Mouse (Mus musculus) embryonic stem cell, embryonic (primary cell): Measurements from ENCODE around the gene Arhgap10.

Experiments used
- CTCF ChIA-PET, 4 experiments: fragments of 300-600 bp in 2 of 4; fragments of 350-600 bp in 2 of 4; sonication (Branson Sonifier 250); formaldehyde crosslinking; loops; one replicate each; lab custom pipeline; 2022; ENCODE audit warnings: inconsistent platforms in 2 of 4; lab: Charles Lee
- POLR2A ChIA-PET, 4 experiments: fragments of 300-600 bp in 2 of 4; fragments of 350-600 bp in 2 of 4; sonication (Branson Sonifier 250); formaldehyde crosslinking; loops; one replicate each; lab custom pipeline; 2022; ENCODE audit warnings: antibody characterized with exemption in 4 of 4, inconsistent platforms in 1 of 4; lab: Charles Lee

Arhgap10 gene

DNA sequence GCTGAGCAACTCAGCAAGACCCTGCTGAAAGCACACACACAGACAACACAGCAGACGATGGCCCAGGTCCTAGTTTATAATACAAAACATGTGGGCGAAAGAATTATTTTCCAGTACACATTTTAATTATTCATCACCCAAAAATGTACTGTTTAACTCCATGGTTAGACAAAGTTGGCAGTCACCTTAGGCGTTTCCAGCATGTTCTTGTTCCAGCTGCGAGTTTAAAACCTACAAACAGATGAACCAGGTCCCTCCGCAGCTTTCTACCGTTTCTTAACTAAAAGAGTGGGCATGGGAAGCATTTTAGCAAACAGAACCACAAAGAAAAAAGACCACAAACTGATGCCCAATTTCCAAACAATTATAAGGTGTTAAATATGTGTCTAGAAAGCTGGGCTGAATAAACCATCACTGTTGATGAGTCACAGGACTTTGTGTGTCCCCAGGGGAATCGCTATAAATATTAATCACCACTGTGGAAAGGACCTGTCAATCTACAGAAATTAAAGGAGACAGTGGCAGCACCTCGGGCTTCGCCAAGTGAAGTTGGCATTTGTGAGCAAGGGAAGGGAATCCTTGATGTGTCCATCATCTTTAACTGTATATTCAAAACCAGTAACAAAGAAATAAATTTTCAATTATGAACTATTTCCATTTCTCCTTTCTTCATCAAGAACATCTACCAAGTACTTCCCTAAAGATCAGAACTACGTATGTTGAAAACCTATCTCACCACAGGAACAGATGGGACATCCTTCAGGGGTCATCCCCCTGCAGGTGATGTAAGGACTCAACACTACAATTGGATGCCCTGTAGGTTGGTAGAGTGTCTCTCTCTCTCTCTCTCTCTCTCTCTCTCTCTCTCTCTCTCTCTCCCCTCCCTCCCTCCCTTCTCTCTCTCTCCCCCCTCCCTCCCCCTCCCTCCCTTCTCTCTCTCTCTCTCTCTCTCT lies 23.1 kb downstream of the Arhgap10 start:
- CTCF ChIA-PET = no interaction called here
- POLR2A ChIA-PET = interaction anchor here in 1 of 4 experiments (0.7 to 1.5 kb wide), 3 partner anchors 10 to 18 kb away, joined by 3 to 4 read pairs (median 3); no protein-coding TSS in a partner anchor

DNA sequence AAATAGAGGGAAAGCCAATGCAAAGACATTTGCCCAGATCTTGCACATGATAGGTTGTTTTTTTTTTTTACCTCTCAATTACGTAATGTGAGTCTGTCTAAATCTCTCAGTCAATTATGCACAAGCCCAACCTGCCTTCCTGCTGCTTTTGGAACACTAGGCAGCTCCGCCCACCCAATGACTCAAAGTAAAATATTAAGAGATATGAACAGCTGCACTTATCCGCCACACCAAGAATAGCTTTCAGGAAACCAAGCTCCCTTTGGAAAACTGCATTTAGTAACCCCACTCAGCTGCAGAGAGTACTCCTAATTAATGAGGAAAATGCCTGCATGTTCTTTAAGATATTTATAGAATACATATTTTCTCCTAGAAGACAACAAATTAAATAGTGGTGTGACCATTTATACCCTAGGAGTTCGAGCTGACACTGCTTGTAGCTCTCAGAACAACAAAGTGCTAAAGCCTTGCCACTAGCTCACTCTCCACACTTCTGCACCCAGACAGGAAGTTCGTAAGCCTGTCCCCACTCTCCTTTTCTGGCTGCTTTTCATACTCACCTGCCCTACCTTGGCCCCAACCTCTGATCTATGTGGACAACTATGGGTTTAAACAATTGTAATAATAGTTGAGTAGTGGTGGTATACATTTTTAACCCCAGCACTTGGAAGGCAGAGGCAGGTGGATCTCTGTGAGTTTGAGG lies 25.2 kb downstream of the Arhgap10 start:
- ChIA-PET CTCF (interaction anchor here in 1 of 4 experiments (0.9 kb wide), 1 partner anchor 113 kb away, joined by 3 read pairs; no protein-coding TSS in a partner anchor), POLR2A (interaction anchor here in 2 of 4 experiments (0.7 to 1.2 kb wide), 2 partner anchors 9 to 28 kb away, joined by 3 read pairs; no protein-coding TSS in a partner anchor)

DNA sequence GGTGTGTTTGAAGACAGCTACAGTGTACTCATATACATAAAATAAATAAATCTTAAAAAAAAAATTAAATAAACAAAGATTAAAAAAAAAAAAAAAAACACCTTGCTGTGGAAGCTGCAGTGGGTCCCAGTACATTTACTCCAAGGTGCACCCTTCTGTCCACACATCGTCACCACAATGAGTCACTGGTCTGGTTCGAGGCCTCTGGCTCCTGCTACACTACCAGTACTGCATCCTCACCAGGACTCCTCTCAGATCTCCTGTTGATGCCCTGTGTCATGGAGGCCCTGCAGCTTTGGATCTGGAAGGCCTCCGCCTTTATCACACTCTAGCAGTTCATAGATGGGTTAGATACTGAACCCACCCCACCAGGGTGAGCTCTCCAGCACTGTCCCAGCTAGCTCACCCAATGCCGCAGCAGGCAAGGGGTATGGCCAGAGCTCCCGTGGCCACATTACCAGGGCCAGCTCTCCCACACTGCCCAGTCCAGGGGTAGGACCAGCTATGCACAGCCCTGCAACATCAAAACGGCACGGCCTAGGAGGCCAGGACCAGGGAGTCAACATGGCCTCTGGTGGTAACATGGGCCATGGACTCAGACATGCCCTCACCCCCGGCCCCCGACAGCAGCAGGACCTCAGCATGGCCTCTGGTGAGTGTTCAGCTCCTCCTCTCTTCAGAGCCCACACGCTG lies 26.4 kb downstream of the Arhgap10 start:
- POLR2A ChIA-PET = interaction anchor here in 1 of 4 experiments (1.2 kb wide), 1 partner anchor 29 kb away, joined by 3 read pairs; no protein-coding TSS in a partner anchor
- CTCF ChIA-PET = interaction anchor here in 2 of 4 experiments (0.6 kb wide), 2 partner anchors 759 to 1207 kb away, joined by 4 to 6 read pairs; no protein-coding TSS in a partner anchor

DNA sequence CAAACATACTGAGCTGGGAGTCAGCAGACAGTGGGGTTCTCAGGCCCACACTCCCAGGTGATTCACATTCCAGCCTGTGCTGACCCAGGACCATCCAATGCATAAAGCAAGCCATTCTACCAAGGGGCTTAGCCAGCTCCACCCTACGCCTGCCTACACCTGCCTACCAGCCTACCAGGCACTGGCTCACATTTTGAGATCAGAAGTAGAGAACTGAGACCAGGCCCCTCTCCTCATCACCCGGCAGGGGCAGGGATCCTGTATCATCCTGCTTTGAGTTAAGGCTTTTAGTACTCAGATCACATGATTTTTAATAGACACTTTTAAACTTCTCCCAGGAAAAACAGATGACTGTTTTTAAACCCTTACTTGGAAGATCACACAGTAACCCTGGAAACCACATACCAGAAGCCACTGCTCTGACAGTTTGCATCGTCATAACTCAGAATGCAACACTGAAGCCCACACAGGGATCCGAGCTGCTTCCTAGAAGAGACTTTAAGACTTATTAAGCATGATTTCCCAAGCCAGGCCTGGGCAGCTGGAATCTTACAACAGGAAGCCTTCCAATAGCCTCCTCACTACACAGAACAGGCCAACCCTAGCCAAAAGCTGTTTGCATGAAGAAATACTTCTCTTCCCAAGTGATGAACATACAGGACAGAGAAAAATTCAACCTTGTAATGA lies 27.5 kb downstream of the Arhgap10 start:
- POLR2A ChIA-PET = interaction anchor here in 2 of 4 experiments (1.0 to 1.5 kb wide), 3 partner anchors 11 to 27 kb away, joined by 3 to 5 read pairs (median 3); partner anchors contain the start of gene Arhgap10 (in 1 of the 2)

DNA sequence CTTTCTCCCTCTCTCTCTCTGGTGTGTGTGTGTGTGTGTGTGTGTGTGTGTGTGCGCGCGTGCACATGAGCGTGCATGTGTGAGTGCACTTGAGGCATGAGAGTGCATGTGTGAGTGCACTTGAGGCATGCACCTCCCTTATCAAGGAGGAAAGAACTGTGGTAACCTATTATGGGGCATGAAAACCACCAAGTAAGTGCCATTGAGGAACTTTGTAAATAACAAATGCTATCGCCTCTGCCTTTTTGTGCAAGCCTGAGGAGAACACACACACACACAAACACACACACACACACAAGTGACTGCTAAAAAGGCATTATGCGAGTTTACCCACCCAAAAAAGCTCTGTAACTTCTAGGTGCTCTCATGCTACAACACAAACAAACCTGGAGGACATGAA lies 28.5 kb downstream of the Arhgap10 start:
- ChIA-PET POLR2A (interaction anchor here in 2 of 4 experiments (1.3 to 1.5 kb wide), 2 partner anchors 11 to 28 kb away, joined by 3 to 5 read pairs; partner anchors contain the start of gene Arhgap10 (in 1 of the 2)), CTCF (interaction anchor here in 1 of 4 experiments (0.6 kb wide), 1 partner anchor 111 kb away, joined by 3 read pairs; no protein-coding TSS in a partner anchor)

More for the DNA sequence above, 27.5 kb downstream of the Arhgap10 start:
- CTCF ChIA-PET = interaction anchor here in 1 of 4 experiments (0.6 to 0.7 kb wide), 2 partner anchors 383 to 760 kb away, joined by 3 to 6 read pairs; no protein-coding TSS in a partner anchor

DNA sequence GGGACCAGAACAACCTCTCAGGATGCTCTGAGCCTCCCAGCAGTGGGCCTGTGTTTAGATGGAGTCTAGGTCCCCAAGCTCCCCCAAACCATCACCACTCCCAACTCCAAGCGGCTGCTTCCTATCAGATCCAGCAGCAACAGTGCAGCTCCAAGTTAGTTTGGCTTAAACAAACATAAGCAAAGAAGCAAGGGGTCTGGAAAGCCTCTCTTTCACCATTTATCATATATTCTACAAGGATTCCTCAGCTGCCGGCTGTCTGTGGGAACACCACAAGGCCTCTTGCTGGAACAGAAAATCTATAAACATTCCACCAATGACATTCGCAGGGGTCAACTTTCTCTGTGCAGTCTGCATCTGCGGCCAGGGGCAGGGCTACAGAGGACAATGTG lies 29.5 kb downstream of the Arhgap10 start:
- CTCF ChIA-PET = no interaction called here
- POLR2A ChIA-PET = interaction anchor here in 2 of 4 experiments (0.6 to 1.3 kb wide), 2 partner anchors 22 to 96 kb away, joined by 3 to 4 read pairs; no protein-coding TSS in a partner anchor

DNA sequence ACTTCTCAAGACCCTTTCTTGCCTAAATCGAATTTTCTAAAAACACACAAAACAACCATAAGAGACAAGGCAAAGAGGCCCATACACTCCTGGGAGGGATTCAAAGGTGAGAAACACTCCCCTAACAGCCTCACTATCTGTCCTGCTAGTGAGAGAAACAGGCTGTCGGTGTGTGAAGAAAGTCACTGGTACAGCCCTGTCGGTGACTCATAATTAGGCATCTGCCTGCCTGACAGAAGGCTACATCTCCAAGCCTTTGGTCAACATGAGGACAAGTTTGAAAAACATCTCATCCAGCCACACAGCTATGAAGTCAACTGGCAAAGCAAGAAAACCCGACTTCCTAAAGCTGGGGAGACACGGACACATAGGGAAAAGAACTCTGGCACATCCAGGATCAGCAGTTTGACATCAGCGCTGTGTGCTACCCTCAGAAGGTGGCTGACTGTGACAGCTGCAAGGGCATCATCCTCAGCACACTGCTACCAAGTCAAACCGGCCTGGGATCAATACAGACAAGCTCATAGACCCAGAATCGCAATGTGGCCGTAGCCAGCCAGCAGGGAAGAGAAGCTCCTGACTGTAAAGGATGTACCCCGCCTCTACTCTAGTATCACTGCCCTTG lies 30.1 kb downstream of the Arhgap10 start:
- CTCF ChIA-PET = no interaction called here
- POLR2A ChIA-PET = interaction anchor here in 1 of 4 experiments (1.3 kb wide), 1 partner anchor 23 kb away, joined by 4 read pairs; no protein-coding TSS in a partner anchor

DNA sequence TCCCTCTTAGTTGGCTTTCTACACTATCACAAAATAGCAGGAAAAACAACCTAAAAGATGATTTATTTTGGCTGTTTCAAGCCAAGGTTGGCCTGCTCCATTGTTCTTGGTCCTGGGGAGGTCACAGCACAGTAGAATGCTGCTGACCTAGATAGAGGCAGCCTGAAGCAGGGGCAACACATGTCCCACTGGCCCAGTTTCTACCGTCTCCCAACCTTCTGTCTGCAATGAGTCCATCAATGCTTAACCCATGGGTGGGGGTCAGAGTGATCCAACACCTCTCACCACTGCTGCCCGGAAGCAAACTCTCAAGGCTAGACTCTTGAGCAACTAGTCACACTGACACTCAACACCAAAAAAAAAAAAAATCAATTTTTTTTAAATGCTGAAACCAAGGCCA lies 31.0 kb downstream of the Arhgap10 start:
- ChIA-PET CTCF (no interaction called here), POLR2A (no interaction called here)

DNA sequence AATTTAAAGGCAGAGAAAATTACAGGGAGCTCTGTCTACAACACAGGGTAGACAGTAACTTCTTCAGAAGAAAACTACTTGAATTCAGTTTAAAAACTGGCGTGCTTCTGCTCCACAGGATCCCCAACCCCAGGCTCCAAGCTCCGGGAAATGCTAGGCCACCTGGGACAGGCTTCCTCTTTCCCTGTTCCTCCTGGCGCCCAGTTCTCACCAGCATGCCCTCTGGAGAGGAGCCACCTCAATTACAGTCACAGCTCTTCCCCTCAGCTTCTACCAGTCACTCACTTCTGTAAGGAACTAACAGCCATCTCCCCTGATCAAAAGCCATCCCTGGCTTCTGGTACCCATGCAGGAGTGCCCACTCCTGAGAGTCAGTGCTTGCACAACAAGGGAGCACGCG lies 32.9 kb downstream of the Arhgap10 start:
- ChIA-PET POLR2A (interaction anchor here in 1 of 4 experiments (0.6 to 0.9 kb wide), 3 partner anchors 9 to 58 kb away, joined by 3 to 4 read pairs (median 3); no protein-coding TSS in a partner anchor), CTCF (interaction anchor here in 1 of 4 experiments (0.6 to 1.6 kb wide), 2 partner anchors 16 to 43 kb away, joined by 3 read pairs; no protein-coding TSS in a partner anchor)

DNA sequence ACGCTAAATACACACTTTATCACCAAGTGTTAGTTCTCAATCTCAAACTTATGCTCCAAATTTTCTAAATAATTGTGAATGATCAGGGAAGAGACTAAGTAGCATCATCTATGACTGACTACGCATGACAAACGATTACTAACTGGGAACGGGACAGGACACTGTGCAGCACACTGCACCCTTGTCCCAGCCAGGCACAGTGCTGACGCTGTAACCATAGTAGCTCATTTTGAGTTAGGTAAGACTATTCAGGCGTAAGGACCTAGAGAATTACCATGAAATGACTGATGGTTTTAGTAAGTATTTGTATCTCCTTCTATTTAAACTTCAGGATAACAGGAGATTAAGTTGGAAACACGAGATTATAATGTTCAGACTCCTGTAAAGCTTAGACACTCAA lies 33.5 kb downstream of the Arhgap10 start:
- ChIA-PET POLR2A (interaction anchor here in 1 of 4 experiments (0.8 to 0.9 kb wide), 2 partner anchors 10 to 13 kb away, joined by 3 to 4 read pairs; no protein-coding TSS in a partner anchor), CTCF (interaction anchor here in 1 of 4 experiments (1.6 kb wide), 1 partner anchor 16 kb away, joined by 3 read pairs; no protein-coding TSS in a partner anchor)

DNA sequence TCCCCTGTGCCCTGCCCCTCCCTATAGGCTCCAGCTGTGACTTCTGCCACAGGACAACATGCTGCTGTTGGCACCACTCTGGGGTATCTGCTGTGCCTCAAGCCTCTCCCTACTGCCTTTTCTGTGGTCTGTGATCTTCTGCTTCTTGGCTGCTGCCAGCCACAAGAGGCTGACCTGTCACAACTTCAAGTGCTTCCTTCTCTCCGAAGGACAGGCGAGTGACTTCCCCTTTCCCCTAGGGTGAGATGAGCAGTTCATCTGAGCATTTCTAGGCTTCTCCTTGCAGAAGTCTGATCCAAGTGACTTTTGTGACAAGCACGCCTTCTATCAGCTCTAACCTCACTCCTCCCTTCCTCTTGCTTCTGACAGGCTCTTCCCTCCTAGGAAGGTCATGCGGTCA lies 34.1 kb downstream of the Arhgap10 start:
- POLR2A ChIA-PET = no interaction called here
- CTCF ChIA-PET = interaction anchor here in 1 of 4 experiments (1.6 kb wide), 1 partner anchor 17 kb away, joined by 3 read pairs; no protein-coding TSS in a partner anchor

DNA sequence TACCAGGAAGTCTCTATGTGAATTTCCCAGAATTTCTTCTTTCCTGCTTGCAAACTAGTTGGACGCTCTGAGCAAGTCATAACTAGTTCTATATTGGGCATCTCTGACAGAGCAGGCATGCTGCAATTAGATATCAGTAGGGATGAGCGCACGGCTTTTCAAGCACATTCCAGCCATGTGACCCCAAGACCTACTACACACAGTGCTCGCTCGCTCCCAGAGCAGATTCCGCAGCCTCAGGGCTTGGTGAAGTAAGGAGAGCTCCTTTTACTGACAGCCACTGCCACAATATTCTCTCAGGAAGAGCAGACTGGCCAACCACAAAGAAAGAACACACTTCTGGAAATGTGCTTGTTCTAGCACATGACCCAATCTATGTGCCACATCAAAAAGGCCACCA lies 36.0 kb downstream of the Arhgap10 start:
- POLR2A ChIA-PET = no interaction called here
- CTCF ChIA-PET = no interaction called here

DNA sequence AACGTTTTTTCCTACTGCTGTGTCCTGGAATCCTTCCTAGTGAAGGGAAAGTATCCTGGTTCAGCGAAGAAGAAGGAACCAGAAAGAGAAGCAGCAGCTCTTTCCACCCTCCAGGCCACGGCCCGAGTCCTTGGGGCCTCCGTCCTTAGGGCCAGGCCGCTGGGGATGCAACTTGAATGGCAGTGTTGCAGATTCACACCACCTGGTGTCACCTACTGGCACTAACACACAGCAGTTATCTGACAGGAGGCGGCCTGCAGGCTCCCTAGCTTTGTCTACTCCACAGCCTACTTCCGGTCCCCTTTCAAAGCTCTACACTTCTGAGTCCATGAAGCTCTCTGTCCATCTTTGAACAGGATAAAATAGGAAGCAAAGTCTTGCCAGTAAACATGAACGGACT lies 37.8 kb downstream of the Arhgap10 start:
- ChIA-PET CTCF (interaction anchor here in 1 of 4 experiments (0.6 kb wide), 1 partner anchor 24 kb away, joined by 3 read pairs; no protein-coding TSS in a partner anchor), POLR2A (interaction anchor here in 2 of 4 experiments (1.1 to 1.4 kb wide), 2 partner anchors 10 to 38 kb away, joined by 3 to 6 read pairs; partner anchors contain the start of gene Arhgap10 (in 1 of the 2))

DNA sequence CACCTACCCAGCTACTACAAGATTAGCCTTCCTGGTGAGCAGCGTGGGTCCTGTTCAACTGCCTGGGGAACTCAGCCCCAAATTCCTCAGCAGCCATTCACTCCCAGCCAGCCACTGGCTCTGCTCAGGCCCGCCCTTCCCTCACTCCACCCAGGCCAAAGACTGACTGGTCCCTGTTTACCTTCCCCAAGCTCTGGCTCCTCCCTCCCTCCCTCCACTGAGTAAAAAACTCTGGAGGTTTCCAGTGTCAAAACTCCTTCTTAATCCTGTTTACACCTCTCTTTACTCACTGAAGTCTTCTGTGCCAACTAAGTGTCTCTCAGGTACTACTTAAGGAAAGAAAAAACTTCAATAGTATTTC lies 38.9 kb downstream of the Arhgap10 start:
- ChIA-PET CTCF (no interaction called here), POLR2A (interaction anchor here in 2 of 4 experiments (0.8 to 1.6 kb wide), 4 partner anchors 9 to 55 kb away, joined by 3 to 6 read pairs (median 4); partner anchors contain the start of gene Arhgap10 (in 1 of the 2))

DNA sequence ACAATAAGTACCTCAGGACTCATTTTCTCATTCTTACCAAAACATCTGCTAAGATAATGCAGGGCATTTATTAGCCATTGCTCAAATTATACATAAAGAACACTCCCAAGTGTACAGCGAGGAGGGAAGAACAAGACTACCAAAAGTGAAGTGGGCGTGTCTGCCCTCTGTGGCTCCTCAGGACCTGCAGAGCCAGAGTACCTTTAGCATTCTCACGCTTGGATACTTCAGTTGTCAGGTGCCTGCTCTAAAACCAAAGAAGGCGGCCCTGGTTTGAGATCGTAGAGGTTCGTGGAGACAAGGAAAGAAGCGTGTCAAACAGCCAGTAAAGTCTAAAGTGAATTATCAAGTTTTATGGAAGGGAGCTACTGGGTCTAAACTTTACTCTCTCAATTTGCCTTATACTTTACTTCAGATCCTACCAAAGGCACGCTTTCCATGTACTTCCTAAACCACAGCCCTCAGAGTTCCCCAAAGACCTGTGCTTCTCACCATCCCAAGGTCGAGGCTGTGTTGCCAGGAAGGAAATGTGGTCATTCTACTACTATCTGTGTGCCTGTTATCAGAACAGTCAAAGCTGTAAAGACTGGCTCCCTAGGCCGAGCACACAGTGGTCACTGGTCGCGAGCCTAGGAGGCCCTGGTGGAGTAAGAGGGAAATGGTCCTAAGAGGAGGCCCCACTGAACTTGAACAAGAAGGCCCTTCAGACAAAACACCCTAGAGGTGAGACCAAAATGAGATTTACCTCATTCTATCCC lies 39.4 kb downstream of the Arhgap10 start:
- CTCF ChIA-PET = no interaction called here
- POLR2A ChIA-PET = interaction anchor here in 2 of 4 experiments (0.8 to 1.6 kb wide), 4 partner anchors 9 to 56 kb away, joined by 3 to 6 read pairs (median 4); partner anchors contain the start of gene Arhgap10 (in 1 of the 2)

DNA sequence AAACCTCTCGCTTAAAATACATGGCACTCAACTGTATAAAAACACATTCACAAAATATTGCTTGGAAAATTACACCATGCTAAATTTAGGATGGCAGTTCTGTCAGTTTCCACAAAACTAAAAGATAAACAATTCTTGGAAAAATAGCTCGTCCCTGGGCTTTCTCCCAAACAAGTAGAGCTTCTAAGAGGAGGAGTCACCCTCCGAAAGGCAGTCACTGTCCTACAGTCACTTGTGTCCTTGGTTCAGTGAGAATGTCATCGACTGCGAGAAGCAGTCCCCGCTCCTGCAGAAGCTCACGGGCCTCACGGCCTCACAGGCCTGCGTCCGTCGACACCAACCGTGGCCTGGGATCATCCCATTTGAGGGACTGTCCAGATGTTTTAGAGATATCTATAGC lies 40.1 kb downstream of the Arhgap10 start:
- POLR2A ChIA-PET = interaction anchor here in 1 of 4 experiments (0.6 to 1.6 kb wide), 3 partner anchors 12 to 148 kb away, joined by 3 to 5 read pairs (median 4); no protein-coding TSS in a partner anchor
- CTCF ChIA-PET = no interaction called here
